Mouse (Mus musculus): ENCODE results near the gene Wdr53.
"Not testable (repeated sequence)": the region's sequence is repeated elsewhere in the genome, so short reads cannot be mapped to it uniquely, and the experiment has no call there.

The Wdr53 gene

GRCm38 (mm10) chr16:32278396-32278795, 31.4 kb downstream of the Wdr53 start:
- no peak for DNase-seq (ENCODE audit: low spot score)

- no peak for DNase-seq (ENCODE audit: low spot score)
Observed at GRCm38 (mm10) chr16:32280211-32280610, 33.2 kb downstream of the Wdr53 start.

GRCm38 (mm10) chr16:32282608-32283007, 35.6 kb downstream of the Wdr53 start:
- DNase-seq (ENCODE audit: low spot score): no peak

- no peak for DNase-seq (ENCODE audit: low spot score)
Observed at GRCm38 (mm10) chr16:32291821-32292220, 44.8 kb downstream of the Wdr53 start.

GRCm38 (mm10) chr16:32299617-32300016, 52.6 kb downstream of the Wdr53 start:
- not testable (repeated sequence) for DNase-seq (ENCODE audit: low spot score)

GRCm38 (mm10) chr16:32303046-32303445, 56.0 kb downstream of the Wdr53 start:
- no peak for DNase-seq (ENCODE audit: low spot score)

- no peak for DNase-seq (ENCODE audit: low spot score)
Observed at GRCm38 (mm10) chr16:32303886-32304285, 56.9 kb downstream of the Wdr53 start.
